Mouse (Mus musculus) gastrocnemius, postnatal 4 days (tissue): Measurements from ENCODE around the gene Tmem181a. TPM values are rescaled to one million over a fixed set of nuclear protein-coding genes. Genes with fewer than 3 reads are reported as not detected.
"Not testable (repeated sequence)": the region's sequence is repeated elsewhere in the genome, so short reads cannot be mapped to it uniquely, and the experiment has no call there.

Experiments used
- DNase-seq, 2 experiments: peaks; one replicate each; pipeline ENCODE4 v3.0.0; 2021 to 2022; ENCODE audit warnings: low spot score in 2 of 2, mixed read lengths in 2 of 2
- total RNA-seq, 2 experiments: library from RNA; stranded (reverse); gene quantifications; 2 replicates each; pipeline ENCODE4 v1.2.3; 2021

Gene Tmem181a
- total RNA-seq, 2 experiments from 2014 or later: 9.0 to 10.1 TPM

DNA sequence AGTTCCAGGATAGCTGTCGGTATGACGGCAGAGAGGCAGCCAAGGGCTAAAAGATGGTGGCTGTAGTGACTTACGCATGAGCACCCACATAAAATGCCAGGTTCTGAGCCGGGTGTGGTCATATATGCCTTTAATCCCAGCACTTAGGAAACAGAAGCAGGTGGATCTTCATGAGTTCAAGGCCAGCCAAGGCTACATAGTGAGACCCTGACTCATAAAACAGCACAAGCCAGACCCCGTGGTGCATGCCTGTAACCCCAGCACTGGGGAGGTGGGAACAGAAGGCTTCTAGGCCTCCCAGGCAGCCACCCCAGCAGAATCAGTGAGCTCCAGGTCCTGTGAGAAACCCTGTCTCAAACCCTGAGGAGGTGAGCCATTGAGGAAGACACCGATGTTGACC, 48.2 kb downstream of the Tmem181a start:
- not testable (repeated sequence) for DNase-seq

DNA sequence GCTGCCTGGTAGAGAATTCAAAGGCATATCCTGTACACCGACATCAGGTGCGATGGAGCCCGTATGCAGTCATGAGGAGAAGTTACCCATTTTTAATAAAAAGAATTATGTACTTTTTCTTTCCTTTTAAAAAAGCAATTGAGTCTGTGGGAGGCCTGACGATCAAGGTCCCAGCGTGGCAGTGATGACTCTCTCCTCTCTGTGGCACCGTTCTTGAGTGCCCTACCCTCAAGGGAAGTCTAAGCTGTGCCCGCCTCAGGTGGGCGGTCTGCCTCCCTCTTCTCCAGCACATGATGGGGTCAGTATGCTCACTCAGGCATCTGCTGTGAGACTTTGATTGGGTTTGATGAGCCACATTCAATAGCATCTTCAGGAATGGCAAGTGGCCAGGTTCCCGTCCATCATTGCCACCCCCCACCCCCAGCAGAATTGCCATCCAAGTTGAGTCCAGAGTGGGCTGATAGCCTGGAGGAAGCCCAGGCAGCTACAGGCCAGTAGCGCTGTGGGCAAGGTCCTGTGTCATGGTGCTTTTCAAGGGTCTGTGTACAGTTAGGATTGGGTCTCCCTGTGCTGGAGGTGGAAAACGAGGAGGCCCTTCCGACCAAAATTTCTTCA, 49.1 kb downstream of the Tmem181a start:
- DNase-seq: not testable (repeated sequence)

DNA sequence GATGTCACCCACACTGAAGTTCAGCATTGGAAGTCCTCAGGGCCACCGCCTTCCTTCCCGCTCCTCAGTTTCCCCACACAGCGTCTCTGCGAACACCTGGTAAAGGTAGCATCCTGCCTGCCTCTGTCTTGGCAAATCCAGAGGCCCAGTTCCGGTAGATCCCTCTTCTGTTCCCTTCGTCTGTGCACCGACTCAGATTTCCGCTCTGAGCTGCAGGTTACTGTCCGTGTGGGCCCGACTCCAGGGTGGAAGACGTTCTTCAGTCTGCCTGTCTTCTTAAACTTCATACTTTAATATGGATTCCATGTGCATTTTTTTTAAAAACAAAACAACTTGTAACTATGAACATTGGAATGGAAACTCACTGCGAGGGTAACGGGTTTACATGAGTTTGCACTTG, 49.8 kb downstream of the Tmem181a start:
- DNase-seq: not testable (repeated sequence)

DNA sequence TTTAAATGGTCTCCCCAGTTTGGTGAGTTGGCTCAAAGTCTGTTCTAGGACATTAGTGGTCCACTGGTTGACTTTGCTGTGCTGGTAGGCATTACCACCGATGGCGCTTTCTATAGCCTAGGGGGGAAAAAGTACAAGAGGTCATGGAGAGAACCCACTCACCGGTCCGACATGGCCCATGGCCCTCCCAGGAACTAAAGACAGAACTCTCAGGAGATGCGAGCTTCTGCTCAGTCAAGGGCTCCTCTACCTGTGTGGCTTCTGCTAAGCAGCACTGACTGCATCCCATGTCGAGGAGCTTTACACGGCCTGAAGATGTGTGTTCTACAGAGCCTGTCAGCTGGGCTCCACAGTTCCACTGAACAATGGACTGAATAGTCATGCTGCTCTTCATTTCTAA, 55.1 kb downstream of the Tmem181a start:
- not testable (repeated sequence) for DNase-seq

DNA sequence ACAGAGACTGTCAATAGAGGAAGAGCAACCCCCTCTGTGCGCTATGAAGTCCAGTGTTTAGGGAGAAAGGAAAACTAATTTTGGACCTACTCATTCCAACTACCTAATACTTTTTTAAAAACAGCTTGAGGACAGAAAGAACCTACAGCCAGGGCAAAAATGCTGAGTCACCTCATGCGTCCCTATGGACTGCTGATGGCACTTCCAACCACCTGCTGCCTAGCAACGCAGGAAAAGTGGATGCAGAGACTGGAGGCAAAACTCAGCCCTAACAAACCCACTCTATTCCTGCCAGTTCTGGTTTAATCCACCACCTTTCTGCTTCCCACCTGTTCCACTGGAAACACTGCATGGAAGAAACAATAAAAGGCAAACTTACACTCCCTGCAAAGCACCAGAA, 56.1 kb downstream of the Tmem181a start:
- DNase-seq: not testable (repeated sequence)

DNA sequence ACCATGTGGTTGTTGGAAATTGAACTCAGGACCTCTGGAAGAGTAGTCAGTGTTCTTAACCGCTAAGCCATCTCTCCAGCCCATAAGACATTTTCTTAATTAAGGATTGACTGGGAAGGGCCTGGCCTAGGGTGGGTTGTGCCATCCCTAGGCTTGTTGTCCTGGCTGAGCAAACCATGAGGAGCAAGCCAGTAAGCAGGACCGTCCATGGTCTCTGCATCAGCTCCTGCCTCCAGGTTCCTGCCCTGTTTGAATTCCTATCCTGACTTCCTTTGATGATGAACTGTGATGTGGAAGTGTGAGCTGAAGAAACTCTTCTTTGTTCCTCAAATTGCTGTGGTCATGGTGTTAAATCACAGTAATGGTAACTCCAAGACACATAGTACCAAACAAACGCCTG, 57.8 kb downstream of the Tmem181a start:
- not testable (repeated sequence) for DNase-seq

DNA sequence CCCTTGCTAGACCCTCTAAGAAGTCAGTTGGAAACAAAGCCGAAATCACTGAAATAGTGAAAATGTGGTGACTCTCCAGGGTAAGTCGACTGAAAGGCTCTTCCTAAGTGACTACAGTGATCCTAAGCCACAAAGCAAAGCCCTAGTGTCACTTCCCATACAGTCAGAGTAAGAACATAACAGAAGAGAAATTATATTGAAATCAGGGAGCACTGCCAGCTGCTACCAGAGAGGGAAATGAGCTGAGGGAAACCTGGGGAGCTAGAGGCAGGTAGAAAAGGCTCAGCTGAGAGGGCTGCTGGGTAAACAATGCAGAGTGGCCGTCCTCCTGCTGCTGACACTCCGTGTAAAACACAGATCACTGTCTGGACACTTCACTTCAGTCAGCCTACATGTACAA, 59.0 kb downstream of the Tmem181a start:
- DNase-seq: not testable (repeated sequence)

DNA sequence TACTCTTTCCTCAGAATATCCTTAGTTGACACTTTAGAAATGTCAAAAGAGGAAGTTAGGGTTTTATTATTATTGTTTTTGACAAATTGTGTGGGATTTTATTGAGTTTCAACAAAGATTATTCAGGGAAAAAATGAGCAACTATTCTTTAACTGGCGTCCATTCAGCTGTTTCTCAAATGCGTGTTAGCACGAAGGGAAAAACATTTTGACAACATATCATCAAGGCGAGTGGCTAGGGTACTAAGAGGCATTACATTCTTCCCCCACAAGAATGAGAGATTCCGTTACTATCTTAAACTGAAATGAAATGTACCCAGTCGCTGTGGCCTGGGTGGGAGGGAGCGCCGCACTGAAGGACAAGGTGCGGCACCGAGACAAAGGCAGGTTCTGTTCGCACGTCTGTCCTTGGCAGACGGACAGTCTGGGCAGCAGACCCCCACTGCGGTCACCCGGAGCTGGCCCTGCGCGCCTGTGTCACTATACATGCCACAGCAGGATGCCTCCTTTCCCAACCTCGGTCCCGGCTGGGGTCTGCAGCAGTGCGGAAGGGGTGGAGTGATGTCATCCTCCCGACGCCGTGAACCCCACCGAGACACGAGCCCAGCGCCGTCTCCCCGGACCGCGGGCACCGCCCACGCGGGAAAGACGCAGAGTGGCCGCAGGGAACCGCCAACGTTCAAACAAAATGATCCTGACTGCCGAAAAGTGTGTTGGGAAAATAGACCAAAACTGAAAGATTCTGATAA, 59.9 kb downstream of the Tmem181a start:
- peak; percentile 30 to 61 for DNase-seq

DNA sequence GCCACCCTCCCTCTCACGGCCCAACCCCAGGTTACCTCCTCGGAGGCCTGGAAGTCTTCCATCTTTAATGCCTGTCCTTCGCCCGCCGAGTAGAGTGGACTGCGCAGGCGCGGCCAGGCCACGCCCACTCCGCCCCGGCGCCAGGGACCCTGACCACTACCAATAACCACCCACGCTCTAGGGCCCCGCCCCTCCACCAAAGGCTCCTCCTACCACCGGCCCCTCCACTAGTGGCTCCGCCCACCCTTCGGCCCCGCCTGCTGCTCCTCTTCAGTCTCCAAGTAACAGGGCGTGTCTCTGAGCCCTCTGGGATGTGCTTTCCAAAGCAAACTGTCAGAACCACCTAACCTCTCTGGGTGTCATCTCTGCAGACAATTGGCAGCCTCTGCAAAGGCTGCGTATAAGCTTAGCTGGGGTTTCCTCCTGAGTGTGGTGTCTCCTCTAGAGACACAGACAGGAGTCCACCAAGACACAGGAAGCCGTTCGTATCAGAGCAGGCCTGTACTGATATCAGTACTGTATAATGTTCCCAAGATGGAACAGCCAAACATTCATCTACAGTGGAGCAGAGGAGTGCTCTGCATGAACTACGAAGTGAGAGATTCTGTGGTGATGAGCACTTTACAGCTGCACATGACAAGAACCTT, 60.8 kb downstream of the Tmem181a start, which contains the start of gene Dynlt1a:
Gene Dynlt1a (minus strand): TSS at position 162 of the 647 bp plus-strand sequence.
- peak; percentile 97 to 99 for DNase-seq

DNA sequence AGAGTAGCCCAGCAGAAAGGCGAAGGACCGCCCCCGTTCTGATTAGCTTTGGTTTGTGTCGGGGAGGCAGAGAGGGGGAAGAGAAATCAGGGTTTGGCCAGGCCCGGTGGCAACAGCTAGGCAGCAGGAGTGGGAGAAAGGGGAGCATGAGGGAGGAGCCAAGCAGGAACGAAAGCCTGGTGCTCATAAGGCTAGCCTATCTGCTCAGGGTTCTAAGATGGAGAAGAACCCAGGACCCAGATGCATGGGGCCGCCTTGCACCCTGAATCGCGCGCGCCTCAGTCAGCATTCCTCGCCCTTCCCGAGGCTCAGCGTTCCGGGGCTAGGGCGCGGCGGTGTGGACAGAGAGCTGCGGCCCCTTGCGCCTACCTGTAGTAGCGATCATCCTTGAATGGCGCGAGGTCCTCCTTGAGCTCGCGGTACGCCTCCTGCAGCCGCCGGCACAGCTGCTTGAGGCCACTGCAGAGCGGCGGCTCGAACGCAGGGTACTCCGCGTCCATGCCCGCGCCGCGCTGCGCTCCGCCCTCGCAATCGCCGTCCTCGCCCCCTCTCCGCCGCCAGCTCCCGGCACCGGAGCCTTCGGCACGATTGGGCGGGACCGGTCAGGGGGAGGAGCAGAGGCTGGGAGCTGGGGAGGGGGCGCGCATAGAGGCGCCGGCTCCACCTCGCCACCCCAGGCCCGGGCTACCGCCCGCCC, 64.6 kb downstream of the Tmem181a start:
- DNase-seq: not testable (repeated sequence)

DNA sequence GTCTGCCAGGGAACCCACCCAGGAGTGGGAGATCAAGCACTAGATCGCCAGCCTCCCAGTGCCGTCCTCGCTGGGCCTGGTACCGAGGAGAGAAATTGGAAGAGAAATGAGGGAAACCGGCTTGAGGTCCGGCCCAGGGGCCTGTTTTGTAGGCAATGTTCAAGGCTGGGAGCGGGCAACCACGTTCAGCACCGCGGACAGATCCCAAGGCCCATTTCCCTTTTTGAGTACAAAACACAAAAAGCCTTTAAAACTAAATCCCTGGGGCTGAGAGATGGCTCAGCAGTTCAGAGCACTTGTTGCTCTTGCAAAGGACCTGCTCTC, 65.1 kb downstream of the Tmem181a start:
- DNase-seq: not testable (repeated sequence)

DNA sequence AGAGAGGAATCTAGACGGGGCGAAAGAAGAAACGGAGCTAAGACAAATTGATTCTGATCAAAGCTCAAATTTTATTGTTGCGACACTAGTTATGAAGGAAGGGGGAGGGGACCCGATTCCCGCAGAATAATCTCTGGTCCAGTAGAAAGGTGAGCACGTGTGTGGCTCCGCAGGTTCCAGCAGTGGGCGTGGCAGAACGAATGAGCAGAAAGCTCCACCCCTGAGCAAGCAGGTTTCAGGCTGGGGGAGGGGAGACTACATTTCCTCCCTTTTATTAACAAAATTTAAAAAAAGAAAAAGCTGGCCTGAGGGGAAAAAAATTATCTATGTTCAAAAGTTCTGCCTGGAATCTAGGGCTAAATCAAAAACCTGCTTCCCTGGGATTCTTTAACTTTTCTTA, 68.4 kb downstream of the Tmem181a start:
- not testable (repeated sequence) for DNase-seq

DNA sequence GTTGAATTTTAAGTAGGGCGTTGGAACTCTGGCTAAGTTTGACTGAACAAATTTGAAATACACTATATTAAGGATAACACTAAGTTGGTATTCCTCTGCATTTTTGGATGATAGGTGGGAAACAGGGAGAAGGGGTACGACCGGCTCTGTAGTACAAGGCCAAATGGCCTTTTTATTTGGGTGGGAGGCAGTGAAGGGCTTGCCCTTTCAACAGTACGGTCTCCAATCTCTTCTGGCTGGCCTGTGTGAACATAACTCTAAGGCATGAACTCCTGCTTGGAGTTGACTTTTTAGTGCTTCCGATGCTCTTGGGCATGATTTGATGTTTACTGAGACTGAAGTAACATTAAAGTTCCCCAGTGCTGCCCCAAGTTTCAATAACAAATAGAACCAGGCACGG, 68.9 kb downstream of the Tmem181a start:
- DNase-seq: not testable (repeated sequence)

DNA sequence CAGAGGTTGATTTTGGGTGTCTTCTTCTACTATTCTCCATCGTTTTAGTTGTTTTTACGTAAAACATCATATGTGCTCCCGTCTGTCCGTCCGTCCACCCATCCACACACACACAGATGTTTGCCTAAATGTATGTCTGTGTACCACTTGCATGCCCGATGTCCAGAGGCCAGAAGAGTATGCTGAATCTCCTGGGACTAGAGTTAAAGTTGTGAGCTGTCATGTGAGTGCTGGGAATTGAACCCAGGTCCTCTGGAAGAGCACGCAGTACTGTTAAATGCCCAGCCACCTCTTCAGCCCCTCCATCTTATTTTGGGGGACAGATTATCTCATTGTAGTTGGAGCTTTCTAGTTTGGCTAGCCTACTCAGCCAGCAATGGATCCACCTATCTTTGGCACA, 70.9 kb downstream of the Tmem181a start:
- not testable (repeated sequence) for DNase-seq

DNA sequence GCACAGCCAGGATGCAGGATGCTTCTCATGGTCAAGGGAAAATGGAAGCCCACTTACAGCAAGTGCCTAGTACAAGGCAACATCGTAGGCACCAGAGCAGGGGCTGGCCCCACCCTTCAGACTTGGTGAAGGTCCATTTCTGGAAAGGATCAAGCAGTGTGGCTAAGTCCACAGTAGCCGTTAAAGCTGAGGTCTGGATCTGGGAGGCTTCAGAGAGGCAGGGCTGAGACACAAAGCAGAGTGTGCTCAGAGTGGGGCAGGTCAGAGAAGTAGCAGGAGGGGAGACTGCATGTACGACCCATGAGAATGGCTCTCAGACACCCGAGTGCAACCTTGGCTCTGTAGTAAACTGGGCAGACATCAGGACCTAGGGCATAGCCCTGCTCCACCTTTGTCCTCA, 72.3 kb downstream of the Tmem181a start:
- not testable (repeated sequence) for DNase-seq

DNA sequence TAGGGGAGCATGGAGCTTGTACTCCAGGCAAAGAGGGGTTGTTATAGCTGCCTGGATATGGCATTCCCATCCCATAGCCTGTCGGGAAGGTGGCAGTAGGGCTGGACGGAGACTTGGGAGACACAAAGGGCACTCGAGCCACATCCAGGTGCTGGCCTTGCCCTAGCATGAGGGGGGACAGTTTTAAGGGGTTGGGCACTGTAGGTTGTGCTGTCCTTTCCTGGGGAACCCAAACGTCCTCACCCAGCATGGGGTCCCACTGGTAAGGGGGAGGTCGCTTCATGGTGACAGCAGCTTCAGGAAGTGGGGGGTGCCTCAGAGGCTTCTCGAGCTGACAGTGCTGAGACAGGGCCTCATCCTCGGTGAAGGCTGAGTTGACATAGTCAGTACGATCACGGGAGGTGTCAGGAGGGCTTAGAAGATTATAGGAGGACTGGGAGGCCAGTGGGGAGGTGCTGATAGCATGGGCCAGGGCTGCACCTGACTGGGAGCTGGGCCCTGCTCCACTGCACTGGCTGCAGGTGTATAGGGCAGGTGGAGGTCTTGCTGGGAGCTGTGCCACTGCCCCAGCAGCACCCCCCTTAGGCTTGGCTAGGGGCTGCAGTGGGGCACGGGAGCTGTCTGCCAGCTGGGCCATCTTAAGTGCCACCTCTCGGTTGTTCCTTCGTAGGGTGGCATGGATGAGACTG, 86.1 kb downstream of the Tmem181a start:
- not testable (repeated sequence) for DNase-seq

DNA sequence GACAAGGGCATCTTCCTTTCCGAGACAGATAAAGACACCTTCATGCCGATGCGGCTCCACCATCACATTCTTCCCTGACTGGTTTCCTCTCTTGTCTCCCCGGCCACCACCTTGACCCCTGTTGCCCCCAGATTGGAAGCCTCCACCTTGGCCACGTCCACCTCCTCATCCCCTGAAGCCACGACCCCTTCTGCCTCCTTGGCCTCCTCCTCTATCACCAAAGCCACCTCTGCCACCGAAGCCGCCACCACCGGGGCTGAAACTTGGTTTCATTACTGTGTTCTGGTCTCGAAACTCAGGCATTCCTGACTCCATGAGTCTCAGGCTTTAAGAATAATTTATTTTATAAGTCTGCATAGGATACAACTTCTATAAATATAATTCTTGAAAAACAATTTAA, 98.6 kb downstream of the Tmem181a start:
- DNase-seq: peak; percentile 9 to 22
